Comparison of ENCODE assay signal across 17 mouse cellular contexts in genomic region chr6:111601892-111602654, GRCm38 (mm10).
DNase-seq lines count a peak whose midpoint lies in the region; ATAC-seq lines count a peak whose summit lies in the region.
"Had no signal": no experiment of that assay in that cellular context is flagged by ENCODE, and none has a peak within 500 bp of the region (broad histone marks: within the 10 kb centered on the region; RNA-seq: fewer than 3 reads in every experiment).

No protein-coding gene starts in this region.

- no peak for ATAC-seq in cerebellum, adult (ENCODE audit: insufficient number of reproducible peaks, low FRiP score, low TSS enrichment)
- ATAC-seq in midbrain, embryonic 15.5 days (replicated peaks) = no peak
- no peak for ATAC-seq in midbrain, embryonic 16.5 days

- H3K4me1 ChIP-seq in midbrain, embryonic 15.5 days = no peaks in the 10 kb centered on the region
- no peaks in the 10 kb centered on the region for H3K4me1 ChIP-seq in midbrain, embryonic 16.5 days (ENCODE audit: control insufficient read depth, insufficient read depth, low read length)
- H3K4me1 ChIP-seq: embryonic facial prominence, embryonic 12.5 days; hindbrain, embryonic 15.5 days; neural tube, embryonic 15.5 days; stomach, embryonic 15.5 days had no signal

- H3K4me2 ChIP-seq in midbrain, embryonic 15.5 days = no peak overlapping the region
- no peak overlapping the region for H3K4me2 ChIP-seq in midbrain, embryonic 16.5 days (ENCODE audit: low read length)
- H3K4me2 ChIP-seq: embryonic facial prominence, embryonic 12.5 days; hindbrain, embryonic 15.5 days; neural tube, embryonic 15.5 days; stomach, embryonic 15.5 days had no signal

- H3K9me3 ChIP-seq in midbrain, embryonic 15.5 days = no peaks in the 10 kb centered on the region
- no peaks in the 10 kb centered on the region for H3K9me3 ChIP-seq in midbrain, embryonic 16.5 days (replicated peaks; ENCODE audit: control insufficient read depth, low read length, poor library complexity, severe bottlenecking)
- H3K9me3 ChIP-seq: embryonic facial prominence, embryonic 12.5 days; hindbrain, embryonic 15.5 days; neural tube, embryonic 15.5 days; stomach, embryonic 15.5 days had no signal

- H3K27me3 ChIP-seq in midbrain, embryonic 15.5 days (replicated peaks) = no peaks in the 10 kb centered on the region
- H3K27me3 ChIP-seq in midbrain, embryonic 16.5 days (ENCODE audit: control insufficient read depth, insufficient read depth, low read depth, low read length) = no peaks in the 10 kb centered on the region
- H3K27me3 ChIP-seq: embryonic facial prominence, embryonic 12.5 days; hindbrain, embryonic 15.5 days; neural tube, embryonic 15.5 days; stomach, embryonic 15.5 days had no signal

- WGBS in midbrain, embryonic 15.5 days = 80% methylated on average over 4 of the region's 4 CpGs
- WGBS in midbrain, embryonic 16.5 days = 93% methylated on average over 4 of the region's 4 CpGs

- H3K36me3 ChIP-seq in midbrain, embryonic 15.5 days (replicated peaks) = no peaks in the 10 kb centered on the region
- no peaks in the 10 kb centered on the region for H3K36me3 ChIP-seq in midbrain, embryonic 16.5 days (ENCODE audit: control insufficient read depth, insufficient read depth, low read length)
- H3K36me3 ChIP-seq: embryonic facial prominence, embryonic 12.5 days; hindbrain, embryonic 15.5 days; neural tube, embryonic 15.5 days; stomach, embryonic 15.5 days had no signal

- no peak overlapping the region for H3K27ac ChIP-seq in midbrain, embryonic 15.5 days
- H3K27ac ChIP-seq in midbrain, embryonic 16.5 days (ENCODE audit: low read length) = no peak overlapping the region
- H3K27ac ChIP-seq: embryonic facial prominence, embryonic 12.5 days; hindbrain, embryonic 15.5 days; liver, embryonic 14.5 days; neural tube, embryonic 15.5 days; stomach, embryonic 15.5 days had no signal

- peak; percentile 7 to 8 for DNase-seq in cerebellum, postnatal 14 days
- peak; percentile 31 to 53 for DNase-seq in frontal cortex, postnatal 36 days (ENCODE audit: low spot score in 2 of 2)
- DNase-seq in layer of hippocampus, postnatal 36 days = peak; percentile 57 to 60
- peak; percentile 21 for DNase-seq in right cerebral cortex, postnatal 25 days
- no peak for DNase-seq in thymus, postnatal 14 days
- DNase-seq: adrenal gland, adult 2 months; cerebellum, postnatal 25 days; heart, postnatal 10 days; thymus, postnatal 25 days had no signal

- no peak overlapping the region for H3K9ac ChIP-seq in midbrain, embryonic 15.5 days
- no peak overlapping the region for H3K9ac ChIP-seq in midbrain, embryonic 16.5 days (ENCODE audit: low read depth, low read length)
- H3K9ac ChIP-seq: embryonic facial prominence, embryonic 12.5 days; hindbrain, embryonic 15.5 days; liver, embryonic 14.5 days; neural tube, embryonic 15.5 days; stomach, embryonic 15.5 days had no signal

- no peak overlapping the region for H3K4me3 ChIP-seq in midbrain, embryonic 15.5 days
- no peak overlapping the region for H3K4me3 ChIP-seq in midbrain, embryonic 16.5 days (ENCODE audit: low read depth, low read length)
- H3K4me3 ChIP-seq: embryonic facial prominence, embryonic 12.5 days; hindbrain, embryonic 15.5 days; neural tube, embryonic 15.5 days; stomach, embryonic 15.5 days had no signal
